Mouse (Mus musculus) erythroblast, embryonic 14.5 days (primary cell): ENCODE measurements around the gene Sclt1.

Experiments
- GATA1 ChIP-seq: IDR thresholded peaks from 2 replicates; pipeline ENCODE4 v1.6.1; 2012; ENCODE audit warnings: low read length, inconsistent platforms, mixed read lengths
- TAL1 ChIP-seq: IDR thresholded peaks from 3 replicates; pipeline ENCODE4 v1.6.1; 2012; ENCODE audit warnings: low read length, inconsistent platforms, mixed read lengths

- TF ChIP-seq TAL1 (no peak), GATA1 (no peak)
Measured at GRCm38 (mm10) chr3:41602933-41603332, 139.4 kb downstream of the Sclt1 start.
